Mouse (Mus musculus) myocyte (in vitro differentiated cells): ENCODE data around the gene Fam160a1. TPM values are rescaled to one million over a fixed set of nuclear protein-coding genes. Genes with fewer than 3 reads are reported as not detected.

Experiments used
- H3K27me3 ChIP-seq: one replicate; pipeline ENCODE4 v1.6.1; 2011; ENCODE audit not compliant: control insufficient read depth, insufficient read depth, insufficient read length
- H3K36me3 ChIP-seq: one replicate; pipeline ENCODE4 v1.6.1; 2011; ENCODE audit not compliant: control insufficient read depth, insufficient read depth
- H3K4me2 ChIP-seq: one replicate; pipeline ENCODE4 v1.6.1; 2011; ENCODE audit warnings: low read depth, control low read depth
- H3K4me3 ChIP-seq: one replicate; pipeline ENCODE4 v1.5.1; 2011; ENCODE audit warnings: mild to moderate bottlenecking, control low read depth, moderate library complexity
- H3K79me2 ChIP-seq: one replicate; pipeline ENCODE4 v1.6.1; 2011; ENCODE audit not compliant: control insufficient read depth, insufficient read depth
- H3ac ChIP-seq: one replicate; pipeline ENCODE4 v1.6.1; 2011; ENCODE audit not compliant: control insufficient read depth, insufficient read length
- CEBPB ChIP-seq: IDR thresholded peaks from 2 replicates; pipeline ENCODE4 v1.6.1; 2011; ENCODE audit warnings: mild to moderate bottlenecking, moderate library complexity; ENCODE audit not compliant: poor library complexity, insufficient read depth, severe bottlenecking
- E2F4 ChIP-seq: IDR thresholded peaks from one replicate; pipeline ENCODE4 v1.6.1; 2011; ENCODE audit warnings: mild to moderate bottlenecking, control low read depth, moderate library complexity; ENCODE audit not compliant: insufficient read depth
- MAX ChIP-seq: IDR thresholded peaks from one replicate; pipeline ENCODE4 v1.6.1; 2011; ENCODE audit warnings: low read depth, mild to moderate bottlenecking, control low read depth
- MYOD1 ChIP-seq, 3 experiments: IDR thresholded peaks; one replicate each; pipeline ENCODE4 v1.6.1; 2011; ENCODE audit warnings: control low read depth in 2 of 3, low read depth in 2 of 3, mild to moderate bottlenecking in 2 of 3, moderate library complexity in 1 of 3; ENCODE audit not compliant: insufficient read length in 2 of 3, control insufficient read depth in 1 of 3
- MYOG ChIP-seq, 3 experiments: IDR thresholded peaks; one replicate each; pipeline ENCODE4 v1.6.1; 2011; ENCODE audit warnings: control low read depth in 2 of 3, low read depth in 2 of 3, mild to moderate bottlenecking in 2 of 3; ENCODE audit not compliant: insufficient read length in 2 of 3, control insufficient read depth in 1 of 3, insufficient read depth in 1 of 3
- POLR2A ChIP-seq: IDR thresholded peaks from one replicate; pipeline ENCODE4 v1.6.1; 2011; ENCODE audit warnings: low read depth, mild to moderate bottlenecking, control low read depth, moderate library complexity; ENCODE audit not compliant: insufficient read length
- POLR2AphosphoS2 ChIP-seq: IDR thresholded peaks from one replicate; pipeline ENCODE4 v1.6.1; 2011; ENCODE audit warnings: low read depth, control low read depth; ENCODE audit not compliant: insufficient read length
- REST ChIP-seq: IDR thresholded peaks from one replicate; pipeline ENCODE4 v1.6.1; 2011; ENCODE audit warnings: mild to moderate bottlenecking, control low read depth, moderate library complexity; ENCODE audit not compliant: insufficient read depth, insufficient read length
- SRF ChIP-seq: IDR thresholded peaks from one replicate; pipeline ENCODE4 v1.6.1; 2011; ENCODE audit warnings: low read depth; ENCODE audit not compliant: control insufficient read depth, insufficient read length
- TCF12 ChIP-seq: IDR thresholded peaks from one replicate; pipeline ENCODE4 v1.6.1; 2011; ENCODE audit warnings: mild to moderate bottlenecking, control low read depth; ENCODE audit not compliant: poor library complexity, insufficient read depth, severe bottlenecking
- TCF3 ChIP-seq: IDR thresholded peaks from one replicate; pipeline ENCODE4 v1.6.1; 2011; ENCODE audit warnings: low read depth, control low read depth; ENCODE audit not compliant: insufficient read length
- USF1 ChIP-seq: IDR thresholded peaks from one replicate; pipeline ENCODE4 v1.6.1; 2011; ENCODE audit warnings: low read depth, mild to moderate bottlenecking, control low read depth, moderate library complexity
- polyA plus RNA-seq: library from polyadenylated mRNA; unstranded; fragments of >200 nt; fragmentation: generic; extraction: Trizol; gene quantifications from one replicate; pipeline ENCODE4 v1.2.1, GENCODE M21; 2012; ENCODE audit warnings: missing spikeins

Gene Fam160a1
- polyA plus RNA-seq, 1 experiment, result 13.2 TPM

GRCm38 (mm10) chr3:85725971-85726370 lies 91.1 kb downstream of the Fam160a1 start:
- Histone ChIP-seq H3K27me3 (no peaks in the 10 kb centered on the region), H3K4me2 (no peak overlapping the region), H3ac (no peak overlapping the region), H3K36me3 (no peaks in the 10 kb centered on the region), H3K4me3 (no peak overlapping the region), H3K79me2 (no peaks in the 10 kb centered on the region)
- no peak for TF ChIP-seq POLR2A
- TF ChIP-seq E2F4, result no peak
- TF ChIP-seq MAX, result no peak
- TF ChIP-seq REST, result no peak
- TF ChIP-seq SRF, result no peak

- no peaks in the 10 kb centered on the region for H3K27me3 ChIP-seq
- H3K36me3 ChIP-seq, result no peaks in the 10 kb centered on the region
- no peak overlapping the region for H3ac ChIP-seq
- H3K4me3 ChIP-seq, result no peak overlapping the region
- H3K4me2 ChIP-seq, result no peak overlapping the region
- H3K79me2 ChIP-seq, result no peaks in the 10 kb centered on the region
- TF ChIP-seq POLR2A (no peak), MYOD1 (IDR thresholded peaks at IDR 0.05; ENCODE audit: control insufficient read depth in 1 of 3, insufficient read length in 2 of 3, low read depth in 2 of 3) (peak in 1 of 3 experiments; percentile 54), MYOG (IDR thresholded peaks at IDR 0.05; ENCODE audit: control insufficient read depth in 1 of 3, insufficient read depth in 1 of 3, insufficient read length in 2 of 3, low read depth in 2 of 3) (peak in 1 of 3 experiments; percentile 59)
These were observed 92.0 kb downstream of the Fam160a1 start for GRCm38 (mm10) chr3:85725110-85725509.

GRCm38 (mm10) chr3:85722581-85722980 lies 94.5 kb downstream of the Fam160a1 start:
- H3K4me3 ChIP-seq, result no peak overlapping the region
- peak overlapping the region; percentile 40 for H3K4me2 ChIP-seq
- H3ac ChIP-seq, result no peak overlapping the region
- TF ChIP-seq REST, result no peak
- no peak for TF ChIP-seq CEBPB
- TF ChIP-seq POLR2A, result no peak
- TF ChIP-seq SRF, result no peak
- no peak for TF ChIP-seq TCF12
- no peak for TF ChIP-seq MYOG (IDR thresholded peaks at IDR 0.05; ENCODE audit: control insufficient read depth in 1 of 3, insufficient read depth in 1 of 3, insufficient read length in 2 of 3, low read depth in 2 of 3)
- no peak for TF ChIP-seq MYOD1 (IDR thresholded peaks at IDR 0.05; ENCODE audit: control insufficient read depth in 1 of 3, insufficient read length in 2 of 3, low read depth in 2 of 3)
- TF ChIP-seq POLR2AphosphoS2, result no peak
- TF ChIP-seq MAX, result no peak
- no peak for TF ChIP-seq E2F4
- TF ChIP-seq TCF3, result no peak
- TF ChIP-seq USF1, result no peak
- H3K36me3 ChIP-seq, result no peaks in the 10 kb centered on the region
- no peaks in the 10 kb centered on the region for H3K79me2 ChIP-seq
- H3K27me3 ChIP-seq, result no peaks in the 10 kb centered on the region

GRCm38 (mm10) chr3:85715764-85716297 lies 101.3 kb downstream of the Fam160a1 start:
- TF ChIP-seq MYOD1 (IDR thresholded peaks at IDR 0.05; ENCODE audit: control insufficient read depth in 1 of 3, insufficient read length in 2 of 3, low read depth in 2 of 3), result peak; percentile 18 to 85 (median 47)
- TF ChIP-seq E2F4, result no peak
- TF ChIP-seq REST, result no peak
- TF ChIP-seq CEBPB, result no peak
- TF ChIP-seq TCF12, result no peak
- TF ChIP-seq POLR2AphosphoS2, result no peak
- TF ChIP-seq USF1, result no peak
- TF ChIP-seq MAX, result no peak
- no peak for TF ChIP-seq SRF
- peak in 1 of 3 experiments; percentile 26 for TF ChIP-seq MYOG (IDR thresholded peaks at IDR 0.05; ENCODE audit: control insufficient read depth in 1 of 3, insufficient read depth in 1 of 3, insufficient read length in 2 of 3, low read depth in 2 of 3)
- no peak for TF ChIP-seq POLR2A
- no peak for TF ChIP-seq TCF3

GRCm38 (mm10) chr3:85713936-85714709 lies 103.0 kb downstream of the Fam160a1 start:
- H3K36me3 ChIP-seq, result peaks cover 4% of the 10 kb centered on the region
- H3K4me3 ChIP-seq, result no peak overlapping the region
- no peak overlapping the region for H3ac ChIP-seq
- TF ChIP-seq SRF (no peak), MYOG (IDR thresholded peaks at IDR 0.05; ENCODE audit: control insufficient read depth in 1 of 3, insufficient read depth in 1 of 3, insufficient read length in 2 of 3, low read depth in 2 of 3) (peak; percentile 62 to 91 (median 82)), USF1 (no peak), POLR2A (no peak), MYOD1 (IDR thresholded peaks at IDR 0.05; ENCODE audit: control insufficient read depth in 1 of 3, insufficient read length in 2 of 3, low read depth in 2 of 3) (peak; percentile 59 to 83 (median 74)), TCF3 (peak; percentile 32), POLR2AphosphoS2 (no peak), TCF12 (peak; percentile 32)
- no peaks in the 10 kb centered on the region for H3K27me3 ChIP-seq
- H3K4me2 ChIP-seq, result no peak overlapping the region
- no peaks in the 10 kb centered on the region for H3K79me2 ChIP-seq

More at GRCm38 (mm10) chr3:85715764-85716297, 101.3 kb downstream of the Fam160a1 start:
- H3K4me2 ChIP-seq, result peak overlapping the region; percentile 48
- no peaks in the 10 kb centered on the region for H3K36me3 ChIP-seq
- H3K79me2 ChIP-seq, result no peaks in the 10 kb centered on the region
- H3ac ChIP-seq, result no peak overlapping the region
- H3K4me3 ChIP-seq, result no peak overlapping the region
- no peaks in the 10 kb centered on the region for H3K27me3 ChIP-seq
